In the genomic region with DNA sequence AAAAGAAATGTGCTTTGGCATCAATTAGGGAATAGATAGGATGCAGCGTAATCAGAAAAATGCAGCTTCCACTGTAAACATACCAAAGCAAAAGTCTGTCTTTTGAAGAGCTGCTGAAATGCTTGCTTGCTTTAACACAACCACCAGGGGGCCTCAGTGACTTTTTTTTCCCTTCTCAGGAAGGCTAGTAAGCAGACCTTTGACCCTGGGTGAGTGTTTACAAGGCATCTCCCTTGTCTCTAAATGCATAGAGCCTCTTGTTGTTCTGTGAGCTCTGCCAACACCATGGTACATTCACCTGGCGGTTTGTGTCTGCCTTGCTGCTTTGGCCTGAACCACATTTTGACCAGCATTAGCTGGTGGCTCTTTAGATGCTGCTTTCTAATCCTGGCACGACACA, we compare ENCODE assay signal across 8 mouse cellular contexts.
DNase-seq lines count a peak whose midpoint lies in the region; ATAC-seq and TF ChIP-seq lines count a peak whose summit lies in the region.

No protein-coding gene starts in this region.

- H3K9me3 ChIP-seq in midbrain, embryonic 10.5 days (replicated peaks): no peaks in the 10 kb centered on the region
- no peaks in the 10 kb centered on the region for H3K9me3 ChIP-seq in midbrain, embryonic 15.5 days
- no peaks in the 10 kb centered on the region for H3K9me3 ChIP-seq in intestine, embryonic 14.5 days (ENCODE audit: control insufficient read depth, low read length)

- H3K36me3 ChIP-seq in midbrain, embryonic 10.5 days: no peaks in the 10 kb centered on the region
- H3K36me3 ChIP-seq in midbrain, embryonic 15.5 days (replicated peaks): no peaks in the 10 kb centered on the region
- H3K36me3 ChIP-seq in intestine, embryonic 14.5 days (ENCODE audit: control insufficient read depth, insufficient read depth, low read length): no peaks in the 10 kb centered on the region

- H3K4me1 ChIP-seq in cerebellum, adult 2 months (ENCODE audit: control insufficient read depth, insufficient read depth, low read length): no peaks in the 10 kb centered on the region
- H3K4me1 ChIP-seq in midbrain, embryonic 10.5 days: peaks cover 7% of the 10 kb centered on the region
- H3K4me1 ChIP-seq in midbrain, embryonic 15.5 days: no peaks in the 10 kb centered on the region
- no peaks in the 10 kb centered on the region for H3K4me1 ChIP-seq in intestine, embryonic 14.5 days (replicated peaks; ENCODE audit: control insufficient read depth, insufficient read depth, low read length)

- peak; percentile 11; the same call in 1 of the 2 replicates for TF ChIP-seq CTCF in cerebellum, adult 2 months (IDR thresholded peaks at IDR 0.05; ENCODE audit: borderline replicate concordance, insufficient read depth, low read depth, low read length)

- no peak overlapping the region for H3K4me3 ChIP-seq in cerebellum, adult 2 months (replicated peaks; ENCODE audit: insufficient read depth, low read depth, low read length)
- H3K4me3 ChIP-seq in midbrain, embryonic 10.5 days: no peak overlapping the region
- H3K4me3 ChIP-seq in midbrain, embryonic 15.5 days: no peak overlapping the region
- no peak overlapping the region for H3K4me3 ChIP-seq in intestine, embryonic 14.5 days (ENCODE audit: low read depth, low read length)

- ATAC-seq in midbrain, embryonic 15.5 days (replicated peaks): no peak; the same call in 1 of the 2 replicates
- no peak for ATAC-seq in intestine, embryonic 14.5 days (replicated peaks; ENCODE audit: low FRiP score, low TSS enrichment, low read depth)

- no peak overlapping the region for H3K4me2 ChIP-seq in midbrain, embryonic 15.5 days
- no peak overlapping the region for H3K4me2 ChIP-seq in intestine, embryonic 14.5 days (ENCODE audit: low read length)

- H3K27ac ChIP-seq in cerebellum, adult 2 months (ENCODE audit: insufficient read depth, low read length): no peak overlapping the region
- H3K27ac ChIP-seq in midbrain, embryonic 10.5 days (replicated peaks): peak overlapping the region; percentile 57
- H3K27ac ChIP-seq in midbrain, embryonic 15.5 days: no peak overlapping the region
- H3K27ac ChIP-seq in intestine, embryonic 14.5 days (ENCODE audit: low read depth): no peak overlapping the region

- H3K9ac ChIP-seq in midbrain, embryonic 15.5 days: no peak overlapping the region
- H3K9ac ChIP-seq in intestine, embryonic 14.5 days (ENCODE audit: low read length): no peak overlapping the region

- peak in 1 of 2 experiments; percentile 15 for DNase-seq in cerebellum, adult 2 months
- DNase-seq in cerebellum, adult 11-12 months: no peak
- DNase-seq in midbrain, embryonic 10.5 days (ENCODE audit: low spot score): peak; percentile 63
- DNase-seq in c-Kit-positive CD71-positive TER-119-negative erythroid progenitor cells, embryonic 14.5 days (ENCODE audit: low read depth): peak; percentile 1
- peak; percentile 65 for DNase-seq in intestine, embryonic 14.5 days (ENCODE audit: low spot score)
- DNase-seq in lung, postnatal 36 days: peak; percentile 7
- DNase-seq in spleen, adult 12 weeks (ENCODE audit: low spot score): no peak

- WGBS in cerebellum, adult 2 months: 63% methylated on average over 3 of the region's 3 CpGs
- 55% methylated on average over 3 of the region's 3 CpGs for WGBS in midbrain, embryonic 10.5 days
- WGBS in midbrain, embryonic 15.5 days: 51% methylated on average over 3 of the region's 3 CpGs
- WGBS in intestine, embryonic 14.5 days: 53% methylated on average over 3 of the region's 3 CpGs

- TF ChIP-seq POLR2A in cerebellum, adult 2 months (IDR thresholded peaks at IDR 0.05; ENCODE audit: borderline replicate concordance, insufficient read depth, low read length): no peak

- no peaks in the 10 kb centered on the region for H3K27me3 ChIP-seq in cerebellum, adult 2 months (ENCODE audit: control insufficient read depth, insufficient read depth, low read length)
- H3K27me3 ChIP-seq in midbrain, embryonic 10.5 days (ENCODE audit: low read depth, poor library complexity, severe bottlenecking): no peaks in the 10 kb centered on the region
- no peaks in the 10 kb centered on the region for H3K27me3 ChIP-seq in midbrain, embryonic 15.5 days (replicated peaks)
- no peaks in the 10 kb centered on the region for H3K27me3 ChIP-seq in intestine, embryonic 14.5 days (replicated peaks; ENCODE audit: control insufficient read depth, insufficient read depth, low read length)

Comparison
In these comparisons a context has a peak if more than half of its experiments do, and no peak if none do; other contexts are left out.
1. DNase-seq: peak in midbrain, embryonic 10.5 days (single experiment), c-Kit-positive CD71-positive TER-119-negative erythroid progenitor cells, embryonic 14.5 days (single experiment), intestine, embryonic 14.5 days (single experiment) and lung, postnatal 36 days (single experiment); none in cerebellum, adult 11-12 months (single experiment) and spleen, adult 12 weeks (single experiment).